Mouse (Mus musculus): ENCODE data around the gene Actn4. TPM values are rescaled to one million over a fixed set of nuclear protein-coding genes. Genes with fewer than 3 reads are reported as not detected.
A peak's percentile ranks its signal among the peaks of the same experiment; 100 is the strongest.

Gene Actn4
- polyA plus RNA-seq, 1 experiment from 2014 or later = 319 TPM

DNA sequence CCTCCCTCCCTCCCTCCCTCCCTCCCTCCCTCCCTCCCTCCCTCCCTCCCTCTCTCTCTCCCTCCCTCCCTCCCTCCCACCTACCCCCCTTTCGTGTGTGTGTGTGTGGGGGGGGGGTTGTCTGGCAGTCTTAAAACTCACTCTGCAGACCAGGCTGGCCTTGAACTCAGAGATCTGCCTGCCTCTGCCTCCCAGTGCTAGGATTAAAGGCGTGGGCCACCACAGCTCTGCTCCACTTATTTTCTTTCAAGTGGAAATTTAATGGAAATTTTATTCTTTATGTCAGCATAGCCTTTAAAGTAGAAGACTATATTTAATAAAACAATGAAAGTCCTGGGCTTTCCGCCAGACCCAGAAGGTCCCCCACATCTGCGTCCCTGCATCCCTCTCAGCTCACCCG, 4.0 kb upstream of the Actn4 start:
- DNase-seq (ENCODE audit: low spot score) = no peak
- 91% methylated on average over 4 of the region's 5 CpGs for WGBS
- Histone ChIP-seq H3K4me3 (no peak overlapping the region), H3K27ac (no peak overlapping the region), H3K4me1 (peaks cover 23% of the 10 kb centered on the region), H3K27me3 (ENCODE audit: insufficient read depth, poor library complexity, severe bottlenecking) (no peaks in the 10 kb centered on the region), H3K9me3 (no peaks in the 10 kb centered on the region), H3K36me3 (peaks cover 14% of the 10 kb centered on the region)

DNA sequence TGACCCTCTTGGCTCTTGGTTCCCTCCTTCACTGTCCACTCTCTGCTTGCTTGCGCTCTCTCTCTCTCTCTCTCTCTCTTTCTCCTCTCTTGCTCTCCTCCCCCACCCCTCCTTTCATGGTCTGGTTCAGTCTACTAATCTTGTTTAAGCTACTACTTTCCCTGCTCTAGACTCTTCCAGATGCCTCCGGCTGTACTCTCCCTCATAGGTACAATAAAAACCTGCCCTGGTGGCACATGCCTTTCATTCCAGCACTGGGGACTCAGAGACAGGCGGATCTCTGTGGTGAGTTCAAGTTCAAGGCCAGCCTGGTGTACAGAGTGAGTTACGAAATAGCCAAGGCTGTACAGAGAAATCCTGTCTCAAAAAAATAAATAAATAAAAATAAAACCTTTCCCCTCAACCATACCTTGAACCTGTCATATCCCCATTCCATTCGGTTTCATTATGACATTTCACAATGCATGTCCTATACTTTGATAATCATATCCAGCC, 3.3 kb upstream of the Actn4 start:
- peaks cover 6% of the 10 kb centered on the region; the same call in 1 of the 2 replicates for H3K36me3 ChIP-seq
- H3K9me3 ChIP-seq = no peaks in the 10 kb centered on the region
- WGBS = 74% methylated on average over 5 of the region's 5 CpGs
- H3K27me3 ChIP-seq (ENCODE audit: insufficient read depth, poor library complexity, severe bottlenecking) = no peaks in the 10 kb centered on the region
- no peak for DNase-seq (ENCODE audit: low spot score)
- H3K4me3 ChIP-seq = no peak overlapping the region
- H3K27ac ChIP-seq = no peak overlapping the region
- peaks cover 24% of the 10 kb centered on the region for H3K4me1 ChIP-seq

DNA sequence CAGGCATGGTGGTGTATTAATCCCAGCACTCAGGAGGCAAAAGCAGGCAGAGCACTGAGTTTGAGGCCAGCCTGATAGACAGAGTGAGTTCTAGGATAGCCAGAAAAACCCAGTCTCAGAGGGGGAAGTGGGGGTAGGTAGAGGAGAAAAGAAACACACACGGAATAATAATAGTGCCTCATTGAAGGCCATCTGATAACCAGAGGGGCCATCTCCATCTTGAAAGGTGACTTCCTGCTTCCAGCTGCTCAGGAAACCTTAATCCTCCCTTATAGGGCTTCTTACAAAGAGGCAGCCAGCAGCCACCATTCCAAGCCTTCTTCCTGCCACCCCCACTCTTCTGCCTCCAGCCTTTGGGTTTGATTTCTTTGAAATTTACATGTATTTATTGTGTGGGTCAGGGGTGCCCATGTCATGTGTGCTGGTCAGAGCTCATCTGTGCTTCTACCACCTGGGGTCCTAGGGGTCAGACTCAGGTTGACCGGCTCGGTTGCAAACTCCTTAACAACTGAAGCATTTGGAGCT, 1.3 kb upstream of the Actn4 start:
- Histone ChIP-seq H3K27me3 (ENCODE audit: insufficient read depth, poor library complexity, severe bottlenecking) (no peaks in the 10 kb centered on the region), H3K9me3 (no peaks in the 10 kb centered on the region), H3K4me1 (peaks cover 36% of the 10 kb centered on the region), H3K4me3 (no peak overlapping the region), H3K36me3 (no peaks in the 10 kb centered on the region), H3K27ac (peak overlapping the region; percentile 96)
- WGBS = 82% methylated on average over 3 of the region's 3 CpGs
- no peak for DNase-seq (ENCODE audit: low spot score)

DNA sequence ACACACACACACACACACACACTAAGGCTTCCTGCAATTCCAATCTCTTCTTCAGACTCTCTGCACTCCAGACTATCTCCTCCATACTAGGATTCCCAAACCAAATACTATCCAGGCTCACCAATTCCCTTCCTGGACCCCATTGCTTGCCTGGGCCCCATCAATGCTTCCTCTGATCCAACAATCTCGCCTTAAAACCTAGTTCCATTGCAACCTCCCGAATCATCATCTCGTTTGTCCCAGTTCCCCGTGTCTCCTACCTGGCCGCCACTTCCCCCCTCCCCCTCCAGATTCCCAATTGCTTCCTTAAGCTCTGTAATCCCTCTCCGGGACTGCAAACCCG, 585 bp downstream of the Actn4 start:
- no peaks in the 10 kb centered on the region for H3K9me3 ChIP-seq
- H3K36me3 ChIP-seq = no peaks in the 10 kb centered on the region
- H3K4me3 ChIP-seq = peak overlapping the region; percentile 100
- H3K4me1 ChIP-seq = peaks cover 52% of the 10 kb centered on the region
- H3K27me3 ChIP-seq (ENCODE audit: insufficient read depth, poor library complexity, severe bottlenecking) = no peaks in the 10 kb centered on the region
- no peak for DNase-seq (ENCODE audit: low spot score)
- peak overlapping the region; percentile 96 for H3K27ac ChIP-seq
- WGBS = under 1% methylated on average over 7 of the region's 7 CpGs

DNA sequence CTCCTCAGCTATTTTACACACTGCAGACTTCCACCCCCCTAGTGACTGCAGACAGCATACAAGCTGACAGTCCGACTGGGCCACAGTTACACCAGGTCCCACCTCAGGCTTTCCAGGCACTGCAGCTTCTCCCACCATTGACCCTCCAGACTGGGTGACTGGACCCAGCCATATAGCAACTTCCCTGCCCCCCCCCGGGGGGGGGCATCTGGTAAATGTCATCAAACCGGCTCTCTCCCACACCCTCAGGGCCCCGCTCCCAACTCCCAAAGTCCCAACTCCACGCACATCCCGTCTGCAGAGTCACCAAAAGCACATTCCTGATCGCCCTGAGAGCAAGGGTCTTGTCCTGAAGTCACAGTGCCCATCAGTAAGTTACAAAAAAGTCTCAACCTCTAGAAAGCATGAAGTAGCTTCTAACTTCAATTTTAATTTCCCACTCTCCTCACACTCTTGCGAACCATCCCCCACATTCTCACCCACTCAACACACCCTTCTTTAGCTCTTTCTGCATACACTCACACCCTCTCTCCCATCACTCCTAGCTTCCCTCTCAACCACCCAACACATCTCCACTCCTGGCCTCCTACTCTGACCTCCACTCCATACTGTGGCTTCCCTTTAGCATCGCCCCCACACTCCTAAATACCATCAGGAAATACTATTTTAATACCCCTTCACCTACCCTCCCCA, 1.6 kb downstream of the Actn4 start:
- no peaks in the 10 kb centered on the region for H3K9me3 ChIP-seq
- peaks cover 63% of the 10 kb centered on the region for H3K4me1 ChIP-seq
- H3K27ac ChIP-seq = peak overlapping the region; percentile 96
- 11% methylated on average over 9 of the region's 9 CpGs for WGBS
- H3K36me3 ChIP-seq = peaks cover 7% of the 10 kb centered on the region
- peak overlapping the region; percentile 100 for H3K4me3 ChIP-seq
- H3K27me3 ChIP-seq (ENCODE audit: insufficient read depth, poor library complexity, severe bottlenecking) = no peaks in the 10 kb centered on the region
- DNase-seq (ENCODE audit: low spot score) = no peak

DNA sequence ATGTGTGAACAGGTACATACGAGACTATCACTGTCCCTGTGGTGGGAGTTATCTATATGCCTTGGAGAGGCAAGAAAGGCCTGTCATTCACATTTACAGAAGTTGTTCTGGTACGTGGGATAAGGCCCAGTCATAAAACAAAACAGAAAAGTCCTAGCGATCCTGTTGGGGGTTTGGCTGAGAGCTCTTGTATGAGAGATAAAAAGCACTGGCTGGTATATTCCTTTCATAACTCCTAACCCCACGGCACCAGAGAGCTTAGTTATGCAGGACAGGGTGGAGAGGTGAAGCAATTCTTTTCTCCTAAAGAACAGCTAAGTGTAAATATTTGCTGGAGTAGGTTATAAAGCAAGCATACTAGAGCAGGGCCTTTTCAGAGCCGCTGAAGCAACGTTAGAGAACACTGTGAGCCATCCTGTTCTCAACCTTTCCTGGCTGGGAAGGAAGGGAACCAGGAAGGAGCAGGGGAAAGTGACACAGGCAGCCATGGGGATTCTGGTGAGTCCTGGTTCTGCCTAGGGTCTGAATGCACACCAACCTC, 2.6 kb downstream of the Actn4 start:
- Histone ChIP-seq H3K36me3 (peaks cover 8% of the 10 kb centered on the region), H3K27me3 (ENCODE audit: insufficient read depth, poor library complexity, severe bottlenecking) (no peaks in the 10 kb centered on the region), H3K4me1 (peaks cover 70% of the 10 kb centered on the region), H3K4me3 (peak overlapping the region; percentile 100), H3K9me3 (no peaks in the 10 kb centered on the region), H3K27ac (peak overlapping the region; percentile 96)
- WGBS = 23% methylated on average over 6 of the region's 6 CpGs
- no peak for DNase-seq (ENCODE audit: low spot score)

DNA sequence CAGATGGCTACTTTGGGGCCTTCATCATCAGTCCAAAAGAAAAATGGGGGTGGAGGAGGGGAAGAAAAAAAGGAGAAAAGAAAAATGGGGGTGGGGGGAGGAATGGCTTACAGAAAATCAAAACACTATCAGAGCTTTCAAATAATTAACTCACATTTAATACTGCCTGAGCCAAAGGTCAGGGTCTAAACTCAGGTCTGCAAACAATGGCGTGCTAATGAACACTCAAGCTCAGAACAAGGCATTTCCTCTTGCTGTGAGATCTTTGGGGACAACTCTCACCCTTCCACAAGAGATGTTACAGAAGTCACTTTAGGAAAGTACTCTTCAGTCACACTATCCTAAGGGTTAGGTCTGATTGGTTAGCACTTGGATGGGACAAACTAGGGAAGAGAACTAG, 3.4 kb downstream of the Actn4 start:
- peaks cover 8% of the 10 kb centered on the region for H3K36me3 ChIP-seq
- no peaks in the 10 kb centered on the region for H3K9me3 ChIP-seq
- no peak for DNase-seq (ENCODE audit: low spot score)
- peak overlapping the region; percentile 100 for H3K4me3 ChIP-seq
- H3K27me3 ChIP-seq (ENCODE audit: insufficient read depth, poor library complexity, severe bottlenecking) = no peaks in the 10 kb centered on the region
- 57% methylated on average over 1 of the region's 1 CpGs for WGBS
- peaks cover 75% of the 10 kb centered on the region for H3K4me1 ChIP-seq
- H3K27ac ChIP-seq = peak overlapping the region; percentile 96; the same call in 1 of the 2 replicates

DNA sequence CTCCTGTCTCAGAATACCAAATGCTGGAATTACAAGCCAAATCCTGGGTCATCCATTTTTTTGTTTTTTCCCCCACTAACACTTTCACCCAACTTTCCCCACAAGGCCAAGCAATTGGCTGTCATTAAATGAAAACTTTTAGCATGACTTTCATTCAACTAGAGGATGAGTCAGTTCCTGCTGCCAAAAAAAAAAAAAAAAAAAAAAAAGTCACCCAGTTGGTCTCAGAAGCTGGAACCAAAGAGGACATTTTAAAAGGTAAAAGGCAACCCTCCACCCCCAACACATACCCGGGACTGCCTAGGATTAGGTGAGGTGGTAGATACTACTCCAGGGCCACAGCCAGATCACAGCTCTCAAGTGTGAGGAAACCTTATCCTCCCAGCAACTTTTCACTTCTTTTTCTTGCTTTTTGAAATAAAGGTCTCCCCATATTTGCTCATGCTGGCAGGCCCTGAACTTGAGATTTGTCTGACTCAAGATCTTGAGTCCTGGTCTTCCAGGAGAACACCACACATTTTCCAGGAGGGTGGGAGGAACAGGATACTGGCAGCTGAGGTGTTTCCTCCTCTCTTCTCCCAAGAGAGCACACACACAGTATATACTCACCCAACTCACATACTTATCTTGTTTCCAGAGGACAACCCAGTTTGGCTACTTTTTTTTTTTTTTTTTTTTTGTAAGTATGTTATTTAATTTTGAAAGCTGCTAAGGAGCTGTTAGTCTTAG, 4.0 kb downstream of the Actn4 start:
- 57% methylated on average over 1 of the region's 1 CpGs for WGBS
- H3K36me3 ChIP-seq = peaks cover 8% of the 10 kb centered on the region
- DNase-seq (ENCODE audit: low spot score) = no peak
- H3K9me3 ChIP-seq = no peaks in the 10 kb centered on the region
- H3K4me1 ChIP-seq = peaks cover 76% of the 10 kb centered on the region
- H3K4me3 ChIP-seq = no peak overlapping the region; the same call in 1 of the 2 replicates
- peak overlapping the region; percentile 62 for H3K27ac ChIP-seq
- no peaks in the 10 kb centered on the region for H3K27me3 ChIP-seq (ENCODE audit: insufficient read depth, poor library complexity, severe bottlenecking)

DNA sequence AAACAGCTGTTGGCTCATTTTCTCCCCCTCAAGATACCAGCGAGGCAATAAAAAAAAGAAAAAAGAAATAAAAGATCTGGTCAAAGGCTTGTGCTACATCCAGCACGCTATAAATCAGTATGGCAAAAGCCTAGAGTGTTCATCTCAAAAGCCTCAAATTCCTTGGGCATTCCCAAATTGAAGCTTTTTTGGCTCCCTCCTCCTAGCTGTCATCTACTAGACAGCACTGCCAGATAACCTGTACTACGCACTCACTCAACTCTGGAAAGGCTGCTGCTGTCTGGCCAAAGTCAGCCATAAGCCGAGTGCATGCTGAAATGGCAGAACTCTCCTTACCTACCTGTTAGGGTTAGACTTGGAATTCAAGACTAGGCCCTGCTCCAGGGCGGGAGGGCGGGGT, 4.9 kb downstream of the Actn4 start:
- Histone ChIP-seq H3K4me1 (peaks cover 78% of the 10 kb centered on the region), H3K27ac (no peak overlapping the region), H3K4me3 (no peak overlapping the region), H3K27me3 (ENCODE audit: insufficient read depth, poor library complexity, severe bottlenecking) (no peaks in the 10 kb centered on the region), H3K36me3 (peaks cover 8% of the 10 kb centered on the region), H3K9me3 (no peaks in the 10 kb centered on the region)
- WGBS = 67% methylated on average over 6 of the region's 6 CpGs
- DNase-seq (ENCODE audit: low spot score) = no peak

DNA sequence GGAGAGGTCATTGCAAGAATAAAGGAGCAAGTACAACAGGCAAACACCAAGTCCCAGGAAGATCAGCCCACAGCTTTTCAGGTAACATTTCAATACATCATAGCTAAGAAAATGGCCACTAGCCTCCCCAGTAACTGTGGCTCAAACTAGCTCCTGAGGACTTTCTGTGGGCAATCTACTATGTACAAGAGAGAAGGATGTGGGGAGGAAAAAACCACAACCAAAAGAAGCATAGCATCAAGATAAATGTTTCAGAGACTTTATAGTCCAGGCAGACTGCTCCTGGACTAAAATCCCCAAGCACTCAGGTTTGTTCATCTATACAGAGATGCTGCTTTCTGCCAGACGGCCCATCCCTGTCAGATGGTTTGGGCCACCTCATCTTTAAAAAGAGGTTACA, 5.9 kb downstream of the Actn4 start:
- Histone ChIP-seq H3K27me3 (ENCODE audit: insufficient read depth, poor library complexity, severe bottlenecking) (no peaks in the 10 kb centered on the region), H3K4me3 (no peak overlapping the region), H3K36me3 (peaks cover 11% of the 10 kb centered on the region), H3K9me3 (no peaks in the 10 kb centered on the region), H3K4me1 (peaks cover 85% of the 10 kb centered on the region), H3K27ac (no peak overlapping the region)
- DNase-seq (ENCODE audit: low spot score) = no peak
- WGBS = 87% methylated on average over 1 of the region's 1 CpGs

DNA sequence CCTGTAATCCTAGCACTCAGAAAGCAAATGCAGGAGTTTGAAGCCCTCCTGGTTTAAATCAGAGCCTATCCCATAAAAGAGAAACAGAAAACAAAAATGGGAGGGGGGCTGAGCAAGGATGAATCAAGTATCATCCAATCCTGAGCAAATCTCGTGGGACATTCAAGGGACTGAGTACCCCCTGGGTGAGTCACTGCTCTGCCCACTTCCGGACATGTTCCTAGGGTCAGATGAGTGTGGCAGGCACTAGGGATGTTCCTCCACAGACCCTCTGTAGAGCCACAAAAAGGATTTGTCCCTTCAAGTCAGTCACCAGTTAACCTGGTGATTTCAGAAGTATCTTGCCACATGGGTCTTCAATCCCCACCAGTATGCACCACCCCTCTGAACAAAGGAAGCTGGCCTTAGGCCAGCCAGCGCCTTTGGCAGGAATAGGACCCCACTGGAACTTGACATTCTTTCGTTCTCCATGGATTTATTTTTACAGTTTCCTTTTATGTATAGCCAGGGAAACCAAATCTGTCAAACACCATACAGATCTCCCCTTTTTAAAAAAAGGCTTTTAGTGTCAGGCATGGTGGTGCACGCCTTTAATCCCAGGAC, 6.7 kb downstream of the Actn4 start:
- WGBS = 71% methylated on average over 5 of the region's 5 CpGs
- no peaks in the 10 kb centered on the region for H3K9me3 ChIP-seq
- peaks cover 18% of the 10 kb centered on the region for H3K36me3 ChIP-seq
- DNase-seq (ENCODE audit: low spot score) = no peak
- H3K27me3 ChIP-seq (ENCODE audit: insufficient read depth, poor library complexity, severe bottlenecking) = no peaks in the 10 kb centered on the region
- H3K4me1 ChIP-seq = peaks cover 92% of the 10 kb centered on the region
- no peak overlapping the region for H3K4me3 ChIP-seq
- peak overlapping the region; percentile 47; the same call in 1 of the 2 replicates for H3K27ac ChIP-seq

DNA sequence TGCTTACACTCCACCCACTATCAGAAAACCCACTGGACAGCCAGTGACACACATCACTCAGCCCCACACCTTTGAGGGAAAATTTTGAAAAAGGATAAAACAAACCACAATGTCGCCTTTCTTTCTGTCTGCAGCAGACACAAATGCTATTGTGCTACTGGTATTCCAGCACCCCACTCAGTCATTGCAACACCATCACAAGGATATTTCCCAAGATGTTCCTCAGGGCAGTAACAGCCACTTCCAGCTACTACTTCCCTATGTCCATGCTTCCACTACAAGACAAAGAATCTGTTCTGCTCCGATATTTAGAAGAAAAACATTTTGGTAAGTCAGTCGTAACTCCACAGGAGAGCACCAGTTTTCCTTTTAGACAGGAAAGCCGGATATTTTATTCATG, 7.4 kb downstream of the Actn4 start:
- no peak overlapping the region for H3K4me3 ChIP-seq
- no peak for DNase-seq (ENCODE audit: low spot score)
- peaks cover 92% of the 10 kb centered on the region for H3K4me1 ChIP-seq
- H3K27ac ChIP-seq = 0 out of 2 replicates have a peak overlapping the region, but pooled peaks have one; percentile 47
- no peaks in the 10 kb centered on the region for H3K27me3 ChIP-seq (ENCODE audit: insufficient read depth, poor library complexity, severe bottlenecking)
- peaks cover 20% of the 10 kb centered on the region for H3K36me3 ChIP-seq
- no peaks in the 10 kb centered on the region for H3K9me3 ChIP-seq
- 81% methylated on average over 4 of the region's 4 CpGs for WGBS
